Mouse (Mus musculus) left cerebral cortex, postnatal 10 days (tissue): ENCODE results near the gene Mthfd2. TPM values are rescaled to one million over a fixed set of nuclear protein-coding genes. Genes with fewer than 3 reads are reported as not detected.
A peak's percentile ranks its signal among the peaks of the same experiment; 100 is the strongest.
"Not testable (repeated sequence)": the region's sequence is repeated elsewhere in the genome, so short reads cannot be mapped to it uniquely, and the experiment has no call there.

Source experiments
- DNase-seq, 2 experiments: peaks; one replicate each; pipeline ENCODE4 v3.0.0; 2021 to 2022; ENCODE audit warnings: low spot score in 2 of 2, mixed read lengths in 1 of 2; ENCODE audit errors: extremely low spot score in 1 of 2
- intact Hi-C: fragments of 180-260 bp; cut with DNase I; formaldehyde crosslinking; loops from one replicate; pipeline ENCODE4 v1.15.1; 2025
- total RNA-seq, 2 experiments: library from RNA; stranded (reverse); gene quantifications; 2 replicates each; pipeline ENCODE4 v1.2.3; 2021

Gene Mthfd2
- total RNA-seq, 2 experiments from 2014 or later, result 8.3 to 10.6 TPM

- intact Hi-C loops, result no loop called here
- DNase-seq, result no peak
These were observed 22.2 kb upstream of the Mthfd2 start for GRCm38 (mm10) chr6:83347916-83348315.

GRCm38 (mm10) chr6:83345285-83345684 lies 19.6 kb upstream of the Mthfd2 start:
- DNase-seq, intact Hi-C loops: not testable (repeated sequence)

- DNase-seq, result no peak
- intact Hi-C loops, result no loop called here
These were observed 17.2 kb upstream of the Mthfd2 start for GRCm38 (mm10) chr6:83342957-83343356.

DNA sequence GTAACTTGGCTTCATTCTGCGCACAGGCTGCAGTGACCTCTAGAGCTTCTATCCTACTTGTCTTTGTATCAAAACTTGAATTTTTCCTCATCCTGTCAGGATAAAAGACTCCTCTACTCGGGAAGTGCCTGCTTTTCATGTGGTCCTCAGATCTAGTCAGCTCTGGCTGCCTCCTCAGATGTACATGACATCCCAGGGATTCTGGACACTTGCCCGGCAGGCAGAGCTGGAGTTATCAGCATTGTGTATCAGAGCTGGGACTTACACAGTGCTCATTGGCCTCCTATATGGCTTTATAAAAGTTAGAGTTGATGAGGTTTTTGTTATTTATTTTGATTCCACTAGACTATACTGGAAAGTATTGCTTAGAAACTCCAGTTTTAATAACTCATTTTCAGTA lies 15.7 kb upstream of the Mthfd2 start:
- intact Hi-C loops, result no loop called here
- no peak for DNase-seq

GRCm38 (mm10) chr6:83327591-83328190 lies 2.0 kb upstream of the Mthfd2 start:
- intact Hi-C loops, result loop anchor here (10.0 kb wide), 1 partner anchor 113 kb away; the partner anchor contains the start of gene Slc4a5

GRCm38 (mm10) chr6:83326761-83327160 lies 1.1 kb upstream of the Mthfd2 start:
- no peak for DNase-seq
- intact Hi-C loops, result loop anchor here (10.0 kb wide), 1 partner anchor 112 kb away; the partner anchor contains the start of gene Slc4a5

More at GRCm38 (mm10) chr6:83327591-83328190, 2.0 kb upstream of the Mthfd2 start:
- no peak for DNase-seq

DNA sequence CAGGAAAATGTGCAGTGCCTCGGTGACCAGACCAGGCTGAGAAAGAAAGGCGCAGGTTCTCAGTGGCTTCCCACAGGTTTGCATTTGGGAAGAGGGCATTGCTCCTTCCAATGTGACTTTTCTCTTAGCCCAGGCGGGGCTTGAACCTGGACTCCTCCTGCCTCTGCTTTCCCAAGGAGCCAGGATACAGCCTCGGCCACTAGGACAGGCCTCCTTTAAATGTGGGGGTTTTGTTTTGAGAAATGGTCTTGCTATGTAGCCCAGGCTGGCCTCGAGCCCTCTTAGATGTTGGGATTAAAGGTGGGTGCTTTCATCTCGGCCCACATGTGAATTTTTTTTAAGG lies 657 bp upstream of the Mthfd2 start:
- intact Hi-C loops, result loop anchor here (10.0 kb wide), 1 partner anchor 112 kb away; the partner anchor contains the start of gene Slc4a5
- DNase-seq, result no peak

DNA sequence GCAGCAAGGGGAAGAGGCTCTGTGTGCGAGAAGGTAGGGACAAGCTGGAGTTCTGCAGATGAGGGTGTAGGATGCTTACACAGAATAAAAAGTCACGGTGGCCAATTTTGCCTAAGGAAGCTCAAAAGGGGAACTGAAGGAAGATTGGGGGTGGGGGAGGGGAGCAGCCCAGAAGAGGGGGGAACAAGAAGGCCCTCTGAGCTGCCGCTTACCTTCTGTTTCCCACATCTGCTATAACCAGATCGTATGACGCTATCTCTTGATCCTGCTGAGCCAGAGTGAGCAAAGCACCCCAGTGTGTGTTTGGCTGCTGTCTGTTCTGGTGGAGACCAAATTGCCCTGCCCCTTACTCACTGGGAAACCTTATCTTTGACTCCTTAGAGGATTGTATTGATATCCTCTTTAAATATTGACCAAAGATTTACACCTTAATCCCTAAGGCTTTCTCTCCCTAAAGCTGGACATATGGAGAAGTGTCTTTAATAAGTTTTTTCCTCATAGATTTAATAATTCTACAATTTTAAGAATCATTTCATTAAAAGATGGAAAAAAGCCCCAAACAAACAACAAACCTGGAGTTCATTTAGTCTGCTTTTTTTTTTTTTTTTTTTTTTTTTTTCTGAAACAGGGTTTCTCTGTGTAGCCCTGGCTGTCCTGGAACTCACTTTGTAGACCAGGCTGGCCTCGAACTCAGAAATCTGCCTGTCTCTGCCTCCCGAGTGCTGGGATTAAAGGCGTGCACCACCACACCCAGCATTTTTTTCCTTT lies 1.9 kb downstream of the Mthfd2 start:
- intact Hi-C loops, result loop anchor here (10.0 kb wide), 1 partner anchor 109 kb away; the partner anchor contains the start of gene Slc4a5

GRCm38 (mm10) chr6:83322794-83323193 lies 2.9 kb downstream of the Mthfd2 start:
- intact Hi-C loops, result loop anchor here (10.0 kb wide), 1 partner anchor 108 kb away; the partner anchor contains the start of gene Slc4a5
- DNase-seq, result no peak

More for the DNA sequence above, 1.9 kb downstream of the Mthfd2 start:
- no peak for DNase-seq

DNA sequence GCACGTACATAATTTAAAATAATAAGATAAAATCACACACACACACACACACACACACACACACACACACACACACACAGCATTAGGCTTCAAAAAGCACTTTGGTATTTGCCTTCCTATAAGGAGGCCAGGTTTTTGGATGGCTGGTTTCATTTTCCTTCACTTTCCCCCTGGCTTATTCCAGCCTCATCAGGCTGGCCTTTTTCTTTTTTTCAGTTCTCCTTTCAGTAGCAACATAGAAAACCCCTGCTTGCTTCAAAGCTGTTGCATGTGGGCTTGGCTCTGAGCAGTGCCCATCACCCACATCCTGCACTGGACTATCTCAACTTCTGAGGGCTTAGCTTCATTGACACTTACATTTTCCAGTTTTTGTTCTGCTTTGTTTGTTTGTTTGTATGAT lies 3.8 kb downstream of the Mthfd2 start:
- intact Hi-C loops, result loop anchor here (10.0 kb wide), 1 partner anchor 107 kb away; the partner anchor contains the start of gene Slc4a5
- DNase-seq, result no peak

DNA sequence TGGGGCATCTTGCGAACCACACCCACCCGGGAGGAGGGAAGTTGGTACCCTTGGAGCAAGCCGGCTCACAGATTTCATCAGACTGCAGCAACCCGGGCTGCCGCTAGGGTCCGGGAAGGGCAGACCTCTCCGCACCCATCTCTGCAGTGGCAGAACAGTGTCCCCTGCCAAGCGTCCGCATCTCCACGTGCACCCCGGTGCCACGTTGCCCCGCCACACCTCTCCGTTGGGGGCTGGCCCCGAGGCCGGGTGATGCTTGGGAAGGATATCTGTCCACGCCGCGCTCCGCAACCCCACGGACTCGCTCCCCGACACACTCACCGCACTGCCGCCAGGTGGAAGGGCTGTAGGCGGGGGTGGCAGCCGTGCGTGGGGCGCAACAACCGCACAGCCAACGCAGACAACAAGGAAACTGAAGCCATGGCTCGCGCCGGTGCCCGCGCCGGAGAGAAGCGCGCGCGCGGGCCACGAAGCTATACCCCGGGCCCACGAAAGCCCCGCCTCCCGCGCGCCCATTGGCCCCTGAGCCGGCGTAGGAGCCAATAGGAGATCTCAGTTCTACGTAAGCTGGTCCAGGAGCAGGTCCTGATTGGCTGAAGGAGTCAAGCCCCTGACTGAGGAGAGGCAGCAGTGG lies 8.5 kb downstream of the Mthfd2 start:
- intact Hi-C loops, result no loop called here
- DNase-seq, result peak; percentile 92 to 95

DNA sequence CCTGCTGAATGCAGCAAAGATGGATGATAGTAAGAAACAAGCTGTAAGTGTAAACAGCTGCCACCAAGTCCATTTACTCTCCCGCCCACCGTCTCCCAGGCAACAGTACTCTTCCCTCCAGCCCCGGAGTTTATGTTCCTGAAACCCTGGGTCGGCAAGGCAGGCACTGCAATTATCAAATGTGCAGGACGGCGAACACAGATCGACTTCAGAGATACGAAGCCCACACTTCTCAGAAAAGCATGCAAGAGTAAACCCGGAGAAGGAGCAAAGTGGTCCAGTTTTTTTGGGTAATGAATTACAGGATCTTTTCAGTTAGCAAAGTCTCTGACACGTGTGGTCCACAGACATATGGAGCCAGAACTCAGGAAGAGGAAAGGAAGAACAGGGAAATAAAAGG lies 9.7 kb downstream of the Mthfd2 start:
- intact Hi-C loops, result no loop called here
- no peak for DNase-seq

GRCm38 (mm10) chr6:83315293-83315692 lies 10.4 kb downstream of the Mthfd2 start:
- DNase-seq, result no peak
- intact Hi-C loops, result no loop called here

GRCm38 (mm10) chr6:83312514-83312913 lies 13.2 kb downstream of the Mthfd2 start:
- DNase-seq, result no peak
- intact Hi-C loops, result no loop called here

DNA sequence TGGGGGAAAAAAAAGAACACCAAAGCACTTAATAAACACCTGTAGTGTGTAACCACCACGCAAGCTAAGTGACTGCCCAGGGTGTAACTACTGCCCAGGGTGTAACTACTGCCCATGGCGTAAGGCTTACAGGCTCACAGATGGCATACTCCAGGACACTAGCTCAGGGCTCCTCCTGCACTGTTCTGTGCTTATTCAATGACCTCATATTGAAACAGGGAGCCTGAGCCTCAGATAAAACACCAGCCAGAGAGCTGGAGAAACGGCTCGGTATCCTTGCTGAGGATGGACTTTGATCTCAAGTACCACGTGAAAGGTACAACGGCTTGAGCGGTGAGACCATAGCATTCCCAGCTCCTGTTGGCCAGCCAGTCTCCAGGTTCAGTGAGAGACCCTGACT lies 13.7 kb downstream of the Mthfd2 start:
- no peak for DNase-seq
- intact Hi-C loops, result no loop called here

DNA sequence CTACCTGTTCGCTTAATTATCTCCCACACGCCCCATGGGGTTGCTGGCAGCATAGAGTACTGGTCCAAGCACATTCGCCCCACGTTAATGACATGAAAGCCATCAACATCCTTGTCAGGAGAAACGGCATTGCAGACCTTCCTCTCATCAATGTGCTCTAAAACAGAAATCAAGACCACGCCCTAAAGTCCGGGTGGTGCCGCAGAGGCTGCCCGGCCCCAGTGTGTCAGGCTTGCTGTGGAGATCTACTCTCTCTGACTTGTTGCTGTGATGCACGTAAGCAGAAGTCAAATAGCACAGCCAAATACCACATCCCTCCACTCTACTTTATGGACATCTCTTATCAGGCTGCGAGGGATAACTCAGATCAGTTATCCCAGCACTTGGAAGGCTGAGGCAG lies 14.5 kb downstream of the Mthfd2 start:
- no peak for DNase-seq
- intact Hi-C loops, result no loop called here

DNA sequence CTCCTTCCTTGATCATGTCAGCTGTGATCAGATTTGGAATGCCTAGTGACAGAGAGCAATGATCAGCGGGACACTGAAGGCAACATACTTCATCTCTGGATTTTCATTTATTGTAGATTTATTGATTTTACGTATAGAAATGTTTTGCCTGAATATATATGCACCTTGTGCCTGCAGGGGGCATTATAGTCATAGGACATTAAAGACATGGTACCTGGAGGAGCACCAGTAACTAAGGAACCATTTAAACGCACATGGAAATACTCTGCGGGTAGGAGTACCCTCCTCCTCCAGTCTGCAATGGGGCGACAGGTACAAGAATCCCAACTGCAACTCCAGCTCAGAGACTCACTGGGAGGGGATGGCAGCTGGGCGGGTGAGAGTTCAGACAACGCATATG lies 16.7 kb downstream of the Mthfd2 start:
- intact Hi-C loops, result no loop called here
- DNase-seq, result no peak

- DNase-seq, result no peak
- intact Hi-C loops, result no loop called here
These were observed 23.4 kb downstream of the Mthfd2 start for GRCm38 (mm10) chr6:83302264-83302663.

DNA sequence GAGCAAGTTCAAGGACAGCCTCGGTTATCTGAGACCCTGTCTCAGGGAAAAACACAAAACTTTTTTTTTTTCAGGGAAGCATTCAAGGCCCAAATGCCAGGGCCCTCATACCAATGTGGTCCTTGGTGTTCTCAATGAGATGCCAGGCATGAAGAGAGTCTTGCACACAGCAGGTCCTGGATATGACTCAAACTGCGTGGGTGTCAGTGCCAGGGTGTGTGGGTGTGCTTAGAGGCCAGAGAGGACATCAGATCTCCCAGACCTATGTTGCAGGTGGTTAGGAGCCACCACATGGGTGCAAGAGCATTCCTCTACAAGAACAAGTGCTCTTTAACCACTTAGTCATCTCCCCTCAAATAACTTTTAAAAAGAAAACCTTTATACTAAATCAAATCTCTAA lies 24.4 kb downstream of the Mthfd2 start:
- intact Hi-C loops, result no loop called here

More for the DNA sequence above, 24.4 kb downstream of the Mthfd2 start:
- no peak for DNase-seq
